Mouse (Mus musculus) C2C12 (cell line): ENCODE results near the gene Gm49369. TPM values are rescaled to one million over a fixed set of nuclear protein-coding genes. Genes with fewer than 3 reads are reported as not detected.

Experiments
- H3K27me3 ChIP-seq: one replicate; pipeline ENCODE4 v1.6.1; 2011; ENCODE audit not compliant: control insufficient read depth, insufficient read depth, insufficient read length
- H3K36me3 ChIP-seq: one replicate; pipeline ENCODE4 v1.6.1; 2011; ENCODE audit not compliant: control insufficient read depth, insufficient read depth
- H3K4me3 ChIP-seq: one replicate; pipeline ENCODE4 v1.5.1; 2011; ENCODE audit warnings: mild to moderate bottlenecking, control low read depth; ENCODE audit not compliant: poor library complexity, insufficient read depth, severe bottlenecking
- H3K79me2 ChIP-seq: one replicate; pipeline ENCODE4 v1.6.1; 2011; ENCODE audit not compliant: control insufficient read depth, insufficient read depth
- H3K79me3 ChIP-seq: one replicate; pipeline ENCODE4 v1.6.1; 2011; ENCODE audit warnings: low read depth, control low read depth
- H3ac ChIP-seq: one replicate; pipeline ENCODE3; 2011; ENCODE audit warnings: low read depth; ENCODE audit not compliant: control insufficient read depth, insufficient read length
- CEBPB ChIP-seq: IDR thresholded peaks from one replicate; pipeline ENCODE4 v1.6.1; 2011; ENCODE audit warnings: low read depth, mild to moderate bottlenecking, control low read depth, moderate library complexity
- CTCF ChIP-seq: IDR thresholded peaks from one replicate; pipeline ENCODE4 v1.5.1; 2011; ENCODE audit not compliant: control insufficient read depth, insufficient read depth, insufficient read length
- FOSL1 ChIP-seq: IDR thresholded peaks from one replicate; pipeline ENCODE4 v1.8.0; 2011; ENCODE audit warnings: mild to moderate bottlenecking, low read length; ENCODE audit not compliant: poor library complexity, insufficient read depth, severe bottlenecking
- MAX ChIP-seq: IDR thresholded peaks from one replicate; pipeline ENCODE4 v1.6.1; 2011; ENCODE audit warnings: mild to moderate bottlenecking, control low read depth
- MYOD1 ChIP-seq: IDR thresholded peaks from one replicate; pipeline ENCODE4 v1.6.1; 2011; ENCODE audit warnings: low read depth; ENCODE audit not compliant: control insufficient read depth, insufficient read length
- MYOG ChIP-seq: IDR thresholded peaks from one replicate; pipeline ENCODE4 v1.6.1; 2011; ENCODE audit not compliant: control insufficient read depth, insufficient read length; ENCODE audit errors: extremely low read depth
- USF1 ChIP-seq: IDR thresholded peaks from one replicate; pipeline ENCODE4 v1.6.1; 2011; ENCODE audit warnings: low read depth, mild to moderate bottlenecking, control low read depth, moderate library complexity
- polyA plus RNA-seq: library from polyadenylated mRNA; unstranded; fragments of >200 nt; fragmentation: generic; extraction: Trizol; gene quantifications from one replicate; pipeline ENCODE4 v1.2.1, GENCODE M21; 2012; ENCODE audit warnings: missing spikeins

Gene Gm49369
- polyA plus RNA-seq, 1 experiment, result not detected

DNA sequence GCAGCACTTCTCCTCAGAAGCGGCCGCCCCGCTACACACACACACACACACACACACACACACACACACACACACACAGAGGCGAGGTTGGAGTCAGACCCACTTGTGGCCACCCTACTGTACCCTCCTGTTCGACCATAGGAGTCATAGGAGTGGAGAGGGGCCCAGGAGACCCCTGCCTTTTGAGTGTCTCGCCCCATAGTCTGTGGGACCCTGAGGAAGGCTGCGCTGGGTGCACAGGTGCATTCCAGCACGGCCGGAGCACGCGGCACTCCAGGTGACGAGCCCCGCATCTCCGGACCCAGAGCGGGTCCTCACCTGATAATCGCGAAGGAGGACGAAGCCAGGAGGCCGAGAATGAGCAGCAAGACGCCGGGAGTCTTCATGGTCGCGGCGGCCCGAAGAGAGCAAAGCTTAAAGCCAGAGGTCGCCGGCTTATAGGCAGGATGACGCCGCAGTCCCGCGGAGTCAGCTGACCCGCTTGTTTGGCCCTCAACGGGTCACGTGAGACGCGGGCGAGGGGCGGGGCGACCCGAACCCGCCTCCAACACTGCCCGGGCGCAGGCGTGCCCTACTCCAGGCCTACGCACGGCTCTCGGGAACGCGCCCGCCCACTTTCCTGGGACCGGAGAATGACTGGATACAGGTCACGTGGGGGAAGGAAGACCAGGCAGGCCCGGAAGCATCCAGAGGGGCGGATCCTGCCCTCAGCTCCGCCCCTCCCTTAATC lies 5.1 kb upstream of the Gm49369 start, which contains the start of gene Ctsd:
Ctsd (minus strand) TSS at position 620 of the 730 bp plus-strand sequence.
- Histone ChIP-seq H3ac (peak within 1 kb of the TSS; percentile 85), H3K79me2 (peaks cover 31% of the 10 kb centered on the region), H3K4me3 (peak within 1 kb of the TSS; percentile 65), H3K36me3 (peaks cover 26% of the 10 kb centered on the region), H3K79me3 (peaks cover 18% of the 10 kb centered on the region), H3K27me3 (no peaks in the 10 kb centered on the region)
- TF ChIP-seq MAX (peak; percentile 53), FOSL1 (no peak), MYOG (no peak), USF1 (peak; percentile 97), MYOD1 (no peak), CTCF (no peak), CEBPB (no peak)

- H3K79me2 ChIP-seq, result peaks cover 31% of the 10 kb centered on the region
- TF ChIP-seq FOSL1 (no peak), MYOD1 (no peak), MAX (no peak), CEBPB (no peak), USF1 (no peak), CTCF (no peak), MYOG (no peak)
- H3K79me3 ChIP-seq, result peaks cover 18% of the 10 kb centered on the region
Observed at GRCm38 (mm10) chr7:142386621-142387201, 4.2 kb upstream of the Gm49369 start.

GRCm38 (mm10) chr7:142385742-142386403 lies 3.4 kb upstream of the Gm49369 start:
- Histone ChIP-seq H3K27me3 (no peaks in the 10 kb centered on the region), H3K4me3 (peak overlapping the region; percentile 65), H3K79me3 (peaks cover 18% of the 10 kb centered on the region), H3K36me3 (peaks cover 42% of the 10 kb centered on the region), H3ac (no peak overlapping the region), H3K79me2 (peaks cover 31% of the 10 kb centered on the region)
- TF ChIP-seq MYOG (no peak), FOSL1 (no peak), USF1 (no peak), MAX (no peak), MYOD1 (no peak), CEBPB (no peak), CTCF (no peak)

More at GRCm38 (mm10) chr7:142386621-142387201, 4.2 kb upstream of the Gm49369 start:
- Histone ChIP-seq H3K36me3 (peaks cover 34% of the 10 kb centered on the region), H3K4me3 (peak overlapping the region; percentile 65), H3ac (peak overlapping the region; percentile 85), H3K27me3 (no peaks in the 10 kb centered on the region)

GRCm38 (mm10) chr7:142384306-142384705 lies 1.8 kb upstream of the Gm49369 start:
- H3K79me2 ChIP-seq, result peaks cover 31% of the 10 kb centered on the region
- no peak overlapping the region for H3ac ChIP-seq
- H3K36me3 ChIP-seq, result peaks cover 53% of the 10 kb centered on the region
- H3K79me3 ChIP-seq, result peaks cover 18% of the 10 kb centered on the region
- H3K27me3 ChIP-seq, result no peaks in the 10 kb centered on the region
- no peak for TF ChIP-seq FOSL1
- TF ChIP-seq CTCF, result no peak
- no peak overlapping the region for H3K4me3 ChIP-seq

DNA sequence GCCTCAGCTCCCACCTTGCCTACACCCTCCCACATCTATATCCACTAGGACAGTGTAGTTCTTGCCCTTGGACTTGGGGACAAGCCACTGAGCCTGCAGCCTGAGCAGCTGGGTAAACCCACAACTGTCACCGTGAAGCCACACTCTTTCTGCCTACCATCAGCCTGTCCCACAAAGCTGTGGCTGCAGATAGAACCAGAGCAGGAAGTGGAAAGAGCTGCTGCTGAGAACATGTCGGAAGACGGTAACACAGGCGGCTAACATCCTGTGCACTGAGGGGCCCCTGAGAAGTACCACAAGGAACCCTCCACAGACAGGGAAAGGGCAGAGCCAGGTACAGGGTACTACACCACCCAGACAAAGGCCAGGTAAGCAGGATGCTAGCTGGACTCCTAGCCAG lies 1.3 kb downstream of the Gm49369 start:
- Histone ChIP-seq H3K27me3 (no peaks in the 10 kb centered on the region), H3ac (no peak overlapping the region), H3K79me3 (peaks cover 7% of the 10 kb centered on the region), H3K36me3 (peaks cover 75% of the 10 kb centered on the region), H3K4me3 (no peak overlapping the region), H3K79me2 (peaks cover 18% of the 10 kb centered on the region)
- TF ChIP-seq CEBPB, result no peak
- no peak for TF ChIP-seq MYOD1
- TF ChIP-seq MAX, result no peak
- no peak for TF ChIP-seq MYOG
- no peak for TF ChIP-seq FOSL1

- TF ChIP-seq CTCF (no peak), MYOD1 (no peak), USF1 (no peak), CEBPB (no peak), MYOG (no peak), FOSL1 (no peak)
- H3K79me2 ChIP-seq, result no peaks in the 10 kb centered on the region
Observed at GRCm38 (mm10) chr7:142379186-142379585, 3.3 kb downstream of the Gm49369 start.

More at GRCm38 (mm10) chr7:142379186-142379585, 3.3 kb downstream of the Gm49369 start:
- Histone ChIP-seq H3K36me3 (peaks cover 68% of the 10 kb centered on the region), H3ac (no peak overlapping the region), H3K4me3 (no peak overlapping the region), H3K79me3 (no peaks in the 10 kb centered on the region), H3K27me3 (no peaks in the 10 kb centered on the region)
